Mouse (Mus musculus) ES-E14 (cell line): ENCODE measurements around the gene Aox4.

Source experiments
- CHD2 ChIP-seq: IDR thresholded peaks from 2 replicates; pipeline ENCODE4 v1.6.1; 2014; ENCODE audit warnings: mild to moderate bottlenecking, low read depth, low read length, inconsistent platforms
- HCFC1 ChIP-seq: IDR thresholded peaks from 2 replicates; pipeline ENCODE4 v1.6.1; 2012; ENCODE audit warnings: low read length, inconsistent platforms, borderline replicate concordance; ENCODE audit not compliant: insufficient read depth
- MAFK ChIP-seq: IDR thresholded peaks from 2 replicates; pipeline ENCODE4 v1.6.1; 2014; ENCODE audit warnings: mild to moderate bottlenecking, low read depth, low read length, inconsistent platforms; ENCODE audit not compliant: insufficient read depth
- ZNF384 ChIP-seq: IDR thresholded peaks from 2 replicates; pipeline ENCODE4 v1.6.1; 2012; ENCODE audit warnings: low read depth, low read length, inconsistent platforms

DNA sequence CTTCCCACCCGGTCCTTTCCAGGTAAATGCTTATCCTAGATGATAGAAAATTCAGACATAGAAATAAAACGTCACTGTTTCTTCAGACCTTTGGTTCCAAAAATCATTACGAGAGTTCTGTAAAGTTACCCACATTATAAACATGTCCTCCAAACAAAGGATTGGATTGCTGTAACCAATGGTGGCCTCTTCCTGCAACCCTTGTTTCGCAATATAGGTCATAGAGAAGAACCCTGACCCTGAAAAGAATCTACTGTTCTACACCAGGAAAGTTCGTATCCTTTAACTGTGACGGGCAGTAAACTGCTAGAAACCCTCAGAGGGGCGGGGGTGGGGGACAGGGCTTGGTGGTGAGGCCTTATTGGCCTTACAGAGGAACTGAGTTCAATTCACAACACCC, 2.6 kb downstream of the Aox4 start:
- TF ChIP-seq MAFK (no peak), ZNF384 (no peak), HCFC1 (no peak), CHD2 (no peak)
